Mouse (Mus musculus) megakaryocyte, embryonic 14.5 days (primary cell): ENCODE measurements around the gene Cabp7.

ENCODE experiments used
- FLI1 ChIP-seq: IDR thresholded peaks from 2 replicates; pipeline ENCODE4 v1.6.1; 2012; ENCODE audit warnings: low read length, inconsistent platforms, mixed read lengths
- GATA1 ChIP-seq: IDR thresholded peaks from 3 replicates; pipeline ENCODE4 v1.6.1; 2012; ENCODE audit warnings: mixed read lengths, low read length, inconsistent platforms, borderline replicate concordance

DNA sequence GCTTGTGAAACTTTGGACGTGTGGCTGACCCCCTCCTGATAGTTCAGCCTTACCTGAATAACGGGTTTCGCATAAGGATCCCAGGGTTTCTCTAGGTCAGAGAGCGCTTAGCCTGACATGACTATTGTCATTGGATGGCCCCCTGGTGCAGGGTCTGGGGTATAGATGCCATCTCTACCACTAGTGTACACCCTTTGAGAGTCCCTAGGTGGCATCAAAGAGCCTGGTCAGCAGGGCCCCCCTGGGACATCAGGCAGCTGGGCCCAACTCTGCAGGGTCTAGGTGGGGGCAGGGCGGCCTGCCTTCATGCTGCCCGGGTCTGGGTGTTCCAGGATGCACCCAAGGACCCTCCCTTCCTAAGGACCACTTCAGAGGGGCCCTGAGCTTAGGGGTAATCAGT, 10.2 kb downstream of the Cabp7 start:
- TF ChIP-seq GATA1 (no peak), FLI1 (no peak)
